Mouse (Mus musculus) ES-E14 (cell line): Measurements from ENCODE around the gene Map4k4. TPM values are rescaled to one million over a fixed set of nuclear protein-coding genes. Genes with fewer than 3 reads are reported as not detected.

Experiments
- DNase-seq: peaks from one replicate; pipeline ENCODE4 v3.0.0-alpha.2; 2013; ENCODE audit warnings: low read depth, low spot score
- H3K27ac ChIP-seq: 2 replicates; pipeline ENCODE4 v1.5.1; 2012; ENCODE audit warnings: low read depth, mild to moderate bottlenecking, low read length, moderate library complexity, mixed read lengths; ENCODE audit not compliant: poor library complexity, insufficient read depth, severe bottlenecking
- H3K36me3 ChIP-seq: 2 replicates; pipeline ENCODE4 v1.6.1; 2012; ENCODE audit warnings: mild to moderate bottlenecking, low read length, moderate library complexity, mixed read lengths; ENCODE audit not compliant: control insufficient read depth, poor library complexity, insufficient read depth, severe bottlenecking
- H3K4me1 ChIP-seq, 2 experiments: fragments of 150-350 bp in 1 of 2; sonication (generic) in 1 of 2; 2 replicates each; pipeline ENCODE4 v1.6.1; 2012; ENCODE audit warnings: low read length in 2 of 2, mild to moderate bottlenecking in 1 of 2, mixed read lengths in 1 of 2; ENCODE audit not compliant: control insufficient read depth in 2 of 2, insufficient read depth in 2 of 2, poor library complexity in 1 of 2
- H3K4me3 ChIP-seq, 2 experiments: fragments of 150-350 bp in 1 of 2; sonication (generic) in 1 of 2; 2 replicates each; pipeline ENCODE4 v1.5.1; 2012; ENCODE audit warnings: low read length in 2 of 2, low read depth in 1 of 2, mild to moderate bottlenecking in 1 of 2, mixed read lengths in 1 of 2; ENCODE audit not compliant: insufficient read depth in 1 of 2, poor library complexity in 1 of 2, severe bottlenecking in 1 of 2
- H3K9ac ChIP-seq: 2 replicates; pipeline ENCODE4 v1.6.1; 2012; ENCODE audit warnings: low read depth, mild to moderate bottlenecking, low read length, mixed read lengths; ENCODE audit not compliant: poor library complexity, insufficient read depth, severe bottlenecking
- H3K9me3 ChIP-seq: fragments of 150-350 bp; sonication (generic); 2 replicates; pipeline ENCODE4 v1.6.1; 2012; ENCODE audit warnings: low read depth, mild to moderate bottlenecking, low read length; ENCODE audit not compliant: control insufficient read depth, insufficient read depth
- CHD2 ChIP-seq: IDR thresholded peaks from 2 replicates; pipeline ENCODE4 v1.6.1; 2014; ENCODE audit warnings: mild to moderate bottlenecking, low read depth, low read length, inconsistent platforms
- HCFC1 ChIP-seq: IDR thresholded peaks from 2 replicates; pipeline ENCODE4 v1.6.1; 2012; ENCODE audit warnings: low read length, inconsistent platforms, borderline replicate concordance; ENCODE audit not compliant: insufficient read depth
- MAFK ChIP-seq: IDR thresholded peaks from 2 replicates; pipeline ENCODE4 v1.6.1; 2014; ENCODE audit warnings: mild to moderate bottlenecking, low read depth, low read length, inconsistent platforms; ENCODE audit not compliant: insufficient read depth
- ZC3H11A ChIP-seq: IDR thresholded peaks from 2 replicates; pipeline ENCODE4 v1.6.1; 2012; ENCODE audit warnings: low read depth, mild to moderate bottlenecking, inconsistent platforms, low read length, borderline replicate concordance
- ZNF384 ChIP-seq: IDR thresholded peaks from 2 replicates; pipeline ENCODE4 v1.6.1; 2012; ENCODE audit warnings: low read depth, low read length, inconsistent platforms
- in situ Hi-C, 2 experiments: fragments of 600-800 bp; cut with MboI; formaldehyde crosslinking; loops; one replicate each; pipeline ENCODE4 v1.15.1; 2025; ENCODE audit warnings: low sequenced_read_pairs in 2 of 2, inconsistent platforms in 1 of 2; ENCODE audit not compliant: unreplicated experiment in 2 of 2
- total RNA-seq: library from RNA; depleted of rRNA; stranded (reverse); fragments of 300-350 nt; gene quantifications from 2 replicates; pipeline ENCODE4 v1.2.3, GENCODE M21; 2012

The Map4k4 gene
- total RNA-seq, 1 experiment: 142 TPM

DNA sequence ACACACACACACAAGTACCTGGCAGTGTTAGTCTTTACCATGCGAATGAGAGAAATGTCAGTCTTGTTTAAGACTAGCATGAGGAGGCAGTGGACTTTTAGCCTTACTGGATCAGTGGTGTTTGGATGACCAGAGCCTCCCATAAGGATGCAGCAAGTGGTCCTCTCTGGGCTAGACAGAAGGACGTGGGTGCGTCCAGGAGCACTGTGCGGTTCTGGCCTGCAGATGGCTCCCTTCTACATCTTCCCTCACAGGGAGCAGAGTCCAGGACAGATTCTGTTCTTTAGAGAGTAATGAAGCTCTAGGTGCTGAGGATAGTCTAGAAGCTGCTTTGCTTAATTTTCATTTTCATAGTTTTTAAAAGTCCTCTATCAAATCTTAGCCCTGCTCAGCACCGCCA, 100.2 kb downstream of the Map4k4 start:
- H3K9ac ChIP-seq: no peak overlapping the region
- H3K27ac ChIP-seq: no peak overlapping the region
- TF ChIP-seq MAFK: no peak
- DNase-seq: peak; percentile 21
- no peak overlapping the region for H3K4me3 ChIP-seq
- no peaks in the 10 kb centered on the region for H3K9me3 ChIP-seq
- in situ Hi-C loops: no loop called here
- peaks cover 2 to 8% of the 10 kb centered on the region in 2 experiments; a peak in 2 of 4 replicates for H3K4me1 ChIP-seq
- peaks cover 47% of the 10 kb centered on the region for H3K36me3 ChIP-seq

DNA sequence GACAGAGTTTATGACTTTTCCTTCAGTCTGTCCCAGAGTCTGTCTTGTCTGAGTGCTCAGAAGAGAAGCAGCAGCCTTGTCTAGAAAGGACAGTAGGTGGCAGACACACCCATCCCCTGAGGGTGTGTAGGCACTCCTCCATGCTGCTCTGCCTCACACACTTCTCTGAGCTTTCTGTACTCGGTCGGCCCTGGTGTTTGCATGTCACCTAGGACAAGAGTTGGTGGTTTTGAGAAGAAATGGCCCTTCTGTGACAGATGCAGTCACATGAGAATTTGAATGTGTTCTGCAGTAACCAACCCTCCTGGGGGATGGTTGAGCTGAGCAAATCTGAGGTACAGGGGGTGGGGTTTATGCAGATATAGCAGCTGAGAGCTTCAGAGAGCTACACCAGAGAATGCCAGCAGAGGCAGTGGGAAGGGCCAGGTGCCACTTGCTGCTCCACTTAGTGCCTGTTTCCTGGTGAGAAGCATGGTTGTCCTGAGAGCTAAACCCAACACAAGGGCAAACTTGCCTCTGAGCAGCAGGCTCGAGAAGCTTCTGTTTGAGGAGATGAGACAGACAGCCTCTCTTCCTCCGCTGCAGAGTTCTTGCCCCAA, 101.5 kb downstream of the Map4k4 start:
- peaks cover 48% of the 10 kb centered on the region for H3K36me3 ChIP-seq
- H3K4me1 ChIP-seq: peaks cover 2 to 8% of the 10 kb centered on the region in 2 experiments; a peak in 2 of 4 replicates
- in situ Hi-C loops: no loop called here
- H3K27ac ChIP-seq: no peak overlapping the region
- no peaks in the 10 kb centered on the region for H3K9me3 ChIP-seq
- no peak overlapping the region for H3K9ac ChIP-seq
- no peak overlapping the region for H3K4me3 ChIP-seq
- no peak for TF ChIP-seq CHD2
- no peak for TF ChIP-seq MAFK
- TF ChIP-seq ZNF384: no peak
- no peak for TF ChIP-seq HCFC1
- no peak for TF ChIP-seq ZC3H11A
- DNase-seq: peak; percentile 54

DNA sequence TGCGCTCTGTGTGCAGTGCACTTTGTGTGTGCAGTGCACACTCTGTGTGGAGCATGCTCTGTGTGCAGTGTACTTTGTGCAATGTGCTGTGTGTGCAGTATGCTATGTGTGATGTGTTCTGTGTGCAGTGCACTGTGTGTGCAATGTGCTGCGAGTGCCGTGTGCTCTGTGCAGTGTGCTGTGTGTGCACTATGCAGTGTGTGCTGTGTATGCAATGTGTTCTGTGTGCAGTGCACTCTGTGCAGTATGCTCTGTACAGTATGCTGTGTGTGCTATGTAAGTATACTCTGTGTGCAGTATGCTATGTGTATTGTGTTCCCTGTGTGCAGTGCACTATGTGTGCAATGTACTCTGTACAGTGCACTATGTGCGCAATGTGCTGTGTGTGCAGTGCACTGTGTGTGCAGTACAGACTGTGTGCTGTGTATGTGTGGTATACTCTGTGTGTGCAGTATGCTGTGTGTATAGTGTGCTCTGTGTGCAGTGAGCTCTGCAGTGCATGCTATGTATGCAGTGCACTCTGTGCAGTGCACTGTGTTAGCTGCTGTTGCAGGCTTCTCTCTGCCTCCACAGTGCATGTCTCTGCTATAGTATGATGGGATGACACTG, 105.4 kb downstream of the Map4k4 start:
- in situ Hi-C loops: no loop called here
- TF ChIP-seq MAFK: no peak
- Histone ChIP-seq H3K4me1 (peaks cover 2 to 3% of the 10 kb centered on the region in 2 experiments; a peak in 2 of 4 replicates), H3K4me3 (no peak overlapping the region), H3K36me3 (peaks cover 68% of the 10 kb centered on the region), H3K9me3 (no peaks in the 10 kb centered on the region), H3K9ac (no peak overlapping the region), H3K27ac (no peak overlapping the region)
- DNase-seq: no peak

GRCm38 (mm10) chr1:40007962-40008471, 107.3 kb downstream of the Map4k4 start:
- DNase-seq: no peak
- Histone ChIP-seq H3K9me3 (no peaks in the 10 kb centered on the region), H3K4me3 (no peak overlapping the region), H3K4me1 (no peaks in the 10 kb centered on the region), H3K9ac (no peak overlapping the region), H3K36me3 (peaks cover 69% of the 10 kb centered on the region), H3K27ac (no peak overlapping the region)
- TF ChIP-seq CHD2 (no peak), ZC3H11A (no peak), MAFK (no peak), ZNF384 (no peak), HCFC1 (no peak)
- in situ Hi-C loops: no loop called here

GRCm38 (mm10) chr1:40012696-40013095, 112.0 kb downstream of the Map4k4 start:
- no peaks in the 10 kb centered on the region for H3K9me3 ChIP-seq
- peaks cover 64% of the 10 kb centered on the region for H3K36me3 ChIP-seq
- in situ Hi-C loops: no loop called here
- TF ChIP-seq ZC3H11A: no peak
- H3K27ac ChIP-seq: no peak overlapping the region
- no peak overlapping the region for H3K9ac ChIP-seq
- no peak overlapping the region for H3K4me3 ChIP-seq
- no peak for DNase-seq
- H3K4me1 ChIP-seq: no peaks in the 10 kb centered on the region
